Mouse (Mus musculus) common myeloid progenitor, adult 5-6 weeks (primary cell): ENCODE data around the gene Nqo2. TPM values are rescaled to one million over a fixed set of nuclear protein-coding genes. Genes with fewer than 3 reads are reported as not detected.

Source experiments
- ATAC-seq: replicated peaks from 2 replicates; pipeline ENCODE4 v1.8.0; 2016; ENCODE audit warnings: low read depth, mild to moderate bottlenecking, moderate TSS enrichment, inconsistent platforms; ENCODE audit not compliant: poor library complexity, severe bottlenecking
- total RNA-seq: library from RNA; stranded (forward); fragments of 200-1000, 187-1606 nt; gene quantifications from 2 replicates; pipeline ENCODE4 v1.2.3, GENCODE M21; 2017

The Nqo2 gene
- total RNA-seq, 1 experiment from 2014 or later: 25.9 TPM

DNA sequence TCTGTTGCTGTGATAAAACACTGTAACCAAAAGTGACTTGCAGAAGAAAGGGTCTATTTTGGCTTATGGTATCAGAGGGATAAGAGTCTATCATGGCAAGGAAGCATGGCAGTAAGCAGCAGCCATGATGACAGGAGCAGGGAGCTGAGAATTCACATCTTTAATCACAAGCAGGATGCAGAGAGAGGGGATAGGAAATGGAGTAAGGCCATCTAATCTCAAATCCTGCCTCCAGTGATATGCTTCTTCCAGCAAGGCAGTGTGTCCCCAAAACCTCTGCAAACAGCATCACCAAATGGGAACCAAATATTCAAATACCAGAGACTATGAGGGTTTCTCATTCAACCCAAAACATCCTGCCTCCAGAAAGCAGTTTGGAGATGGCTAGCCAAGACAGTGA, 2.1 kb downstream of the Nqo2 start:
- no peak for ATAC-seq

GRCm38 (mm10) chr13:33989625-33990024, 25.1 kb downstream of the Nqo2 start:
- ATAC-seq: no peak

- ATAC-seq: peak; percentile 94
Observed at GRCm38 (mm10) chr13:33995197-33995596, 30.7 kb downstream of the Nqo2 start.

DNA sequence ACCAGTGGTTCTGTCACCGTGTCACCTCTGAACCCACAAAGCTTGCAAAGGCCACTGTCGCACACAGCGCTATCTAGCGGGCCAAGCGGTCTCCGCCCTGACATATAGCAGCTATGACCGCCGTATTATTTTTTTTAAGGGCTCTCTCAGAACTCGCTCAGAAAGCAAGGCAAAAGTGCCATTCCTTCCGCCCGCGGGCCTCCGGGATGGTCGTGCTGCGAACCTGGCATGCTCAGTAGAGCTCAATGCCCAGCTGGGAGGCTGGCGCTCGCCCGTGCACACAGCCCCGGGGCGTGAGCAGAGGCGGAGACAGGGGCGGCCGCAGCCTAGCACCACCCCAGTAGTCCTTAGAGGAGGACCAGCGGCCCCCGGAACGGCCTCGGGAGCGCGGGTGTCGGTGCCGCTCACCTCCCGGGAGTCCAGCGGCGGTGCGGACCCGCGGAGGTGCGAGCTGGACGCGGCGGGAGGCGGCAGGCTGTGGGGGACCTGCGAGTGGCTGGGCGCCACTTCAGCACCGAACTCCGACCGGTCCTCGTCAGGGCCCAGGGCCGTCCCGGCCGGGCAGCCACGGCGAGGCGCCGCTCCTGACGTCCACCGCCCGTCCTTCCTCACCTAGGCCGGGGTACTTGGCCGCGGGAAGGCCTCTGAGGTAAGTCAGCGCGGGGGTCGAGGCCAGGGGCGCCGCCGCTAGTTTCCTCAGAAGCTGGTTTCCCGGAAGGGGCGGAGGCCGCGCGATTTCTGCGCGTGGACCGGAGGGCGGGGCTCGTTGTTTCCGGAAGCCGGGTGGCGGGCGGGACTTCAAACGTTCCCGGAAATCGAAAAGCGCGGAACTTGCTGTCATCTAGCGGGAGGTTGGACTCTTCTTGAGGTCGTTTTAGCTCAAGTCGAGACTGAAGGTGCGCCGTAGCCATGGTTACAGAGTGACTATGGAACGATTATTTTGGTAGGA, 37.8 kb downstream of the Nqo2 start, which contains the start of the genes Ripk1 and Serpinb6a:
Ripk1 (plus strand) TSS at position 306 of the 949 bp plus-strand sequence.
Serpinb6a (minus strand) TSS at position 737 of the 949 bp plus-strand sequence.
- peak; percentile 87 for ATAC-seq

- ATAC-seq: 0 out of 2 replicates have a peak, but pooled peaks have one; percentile 4
Observed at GRCm38 (mm10) chr13:34003058-34003457, 38.6 kb downstream of the Nqo2 start.

GRCm38 (mm10) chr13:34007234-34007633, 42.7 kb downstream of the Nqo2 start:
- ATAC-seq: no peak

GRCm38 (mm10) chr13:34016927-34017569, 52.6 kb downstream of the Nqo2 start:
- ATAC-seq: no peak

GRCm38 (mm10) chr13:34018521-34018920, 54.0 kb downstream of the Nqo2 start:
- no peak for ATAC-seq

DNA sequence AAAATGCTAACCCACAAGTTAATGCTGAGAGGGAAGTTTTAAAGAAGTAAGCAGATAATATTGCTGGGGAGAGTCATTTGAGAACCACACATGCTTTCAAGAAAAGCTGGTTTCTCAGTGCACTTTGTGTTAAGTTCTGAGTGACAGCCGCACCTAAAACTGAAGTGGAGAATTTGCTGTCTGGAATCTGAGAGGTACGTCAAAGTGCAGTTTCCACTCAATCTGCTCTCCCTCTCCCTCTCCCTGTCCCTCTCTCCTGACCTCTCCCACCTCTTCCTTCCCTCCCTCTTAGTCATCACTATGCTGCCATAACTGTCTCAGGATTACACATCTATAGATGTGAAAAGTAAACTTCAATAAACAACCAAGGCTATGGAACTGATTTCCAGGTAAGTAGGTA, 57.5 kb downstream of the Nqo2 start:
- ATAC-seq: no peak

DNA sequence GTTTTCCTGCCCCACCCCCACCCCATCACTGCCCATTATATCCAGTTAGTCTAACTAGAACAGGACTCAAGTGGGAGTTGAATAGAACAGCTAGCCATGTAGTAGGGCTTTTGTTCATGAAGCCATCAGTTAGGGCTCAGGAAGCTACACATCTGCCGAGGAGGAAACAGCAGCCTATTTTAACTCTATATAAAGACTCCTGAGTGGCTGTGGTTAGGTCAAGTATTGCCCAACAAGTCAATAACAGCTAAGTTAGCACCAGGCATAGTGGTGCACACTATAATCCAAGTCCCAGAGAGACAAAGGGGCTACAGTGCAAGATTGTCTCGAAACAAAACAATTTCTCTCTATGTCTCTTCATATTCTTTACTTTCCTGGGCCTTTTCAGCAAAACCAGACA, 67.6 kb downstream of the Nqo2 start:
- peak; percentile 91 for ATAC-seq

DNA sequence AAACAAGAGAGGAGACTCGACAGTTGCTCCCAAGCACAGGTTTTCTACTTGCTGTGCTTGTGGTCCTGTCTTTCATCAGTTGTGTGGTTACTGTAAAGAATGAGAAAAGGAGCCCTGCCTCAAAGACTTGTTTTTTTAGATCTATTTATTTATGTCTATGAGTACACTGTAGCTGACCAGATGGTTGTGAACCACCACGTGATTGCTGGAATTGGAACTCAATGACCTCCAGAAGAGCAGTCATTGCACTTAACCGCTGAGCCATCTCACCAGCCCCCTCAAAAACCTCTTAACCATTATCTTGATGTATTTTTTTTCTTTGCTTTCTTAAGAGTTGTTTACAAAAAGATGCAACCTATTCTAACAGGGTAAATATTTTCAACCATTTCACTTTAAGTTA, 70.9 kb downstream of the Nqo2 start:
- no peak for ATAC-seq

DNA sequence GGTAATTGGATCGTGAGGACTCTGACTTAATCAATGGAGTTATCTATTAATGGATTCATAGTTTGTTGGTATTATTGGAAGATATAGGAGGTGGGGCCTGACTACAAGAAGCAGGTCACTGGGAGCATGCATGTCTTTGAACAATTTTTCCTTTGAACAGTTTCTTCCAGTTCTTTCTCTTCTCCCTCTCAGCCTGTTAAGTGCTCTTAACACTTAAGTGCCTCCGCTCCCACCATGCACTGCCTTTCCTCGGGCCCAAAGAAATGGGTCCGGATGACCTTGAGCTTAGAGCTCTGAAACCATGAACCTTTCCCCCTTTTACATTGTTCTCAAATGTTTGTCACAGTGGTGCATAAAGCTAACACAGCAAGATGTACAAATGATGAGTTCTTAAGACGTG, 72.2 kb downstream of the Nqo2 start:
- ATAC-seq: no peak

GRCm38 (mm10) chr13:34037172-34038055, 72.9 kb downstream of the Nqo2 start, which contains the start of gene Bphl:
Bphl (plus strand) TSS chr13:34037597.
- ATAC-seq: peak; percentile 95

DNA sequence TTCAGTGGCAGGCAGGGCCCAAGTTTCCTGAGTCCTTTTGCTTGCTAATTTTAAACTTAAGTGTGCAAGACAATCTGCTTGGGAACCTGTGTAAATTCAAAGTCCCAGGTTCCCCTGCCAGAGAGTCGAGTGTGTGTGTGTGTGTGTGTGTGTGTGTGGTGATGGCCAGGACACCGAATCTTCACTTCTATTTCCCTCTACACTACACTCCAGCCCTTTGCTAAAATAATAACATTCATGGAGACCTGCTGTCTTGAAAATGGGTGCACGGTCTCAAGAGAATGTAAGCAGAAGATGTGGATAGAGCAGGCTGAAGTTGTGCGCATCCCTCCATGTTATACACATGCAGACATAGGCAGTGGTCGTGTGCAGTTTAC, 73.6 kb downstream of the Nqo2 start:
- 0 out of 2 replicates have a peak, but pooled peaks have one; percentile 5 for ATAC-seq

Other genes starting within 250 kb of the Nqo2 start
- not detected in 2 replicates for gene Serpinb6e, start 121.3 kb upstream of the Nqo2 start, total RNA-seq
- not detected in 2 replicates for gene Serpinb6c, start 59.0 kb upstream of the Nqo2 start, total RNA-seq
- gene Ripk1, start 37.7 kb downstream of the Nqo2 start, total RNA-seq: 43.0 and 47.0 TPM in 2 replicates
- 15.1 and 16.4 TPM in 2 replicates for gene Serpinb6a, start 38.1 kb downstream of the Nqo2 start, total RNA-seq
- 25.9 and 51.3 TPM in 2 replicates for gene Bphl, start 72.9 kb downstream of the Nqo2 start, total RNA-seq
- gene Tubb2a, start 113.3 kb downstream of the Nqo2 start, total RNA-seq: 8.1 and 15.1 TPM in 2 replicates
- gene Tubb2b, start 165.8 kb downstream of the Nqo2 start, total RNA-seq: not detected in 2 replicates
- 189 and 240 TPM in 2 replicates for gene Psmg4, start 198.3 kb downstream of the Nqo2 start, total RNA-seq